Mouse (Mus musculus): Measurements from ENCODE around the gene Spg7.
"Not testable (repeated sequence)": the region's sequence is repeated elsewhere in the genome, so short reads cannot be mapped to it uniquely, and the experiment has no call there.

Gene Spg7

GRCm38 (mm10) chr8:123062721-123063120 lies at the start of gene Spg7:
Gene Spg7 (plus strand): TSS chr8:123062942.
- DNase-seq = no peak

- no peak for DNase-seq
These were observed 48.3 kb upstream of the Spg7 start for GRCm38 (mm10) chr8:123014429-123014828.

- DNase-seq = no peak
These were observed 47.7 kb upstream of the Spg7 start for GRCm38 (mm10) chr8:123015074-123015473.

GRCm38 (mm10) chr8:123017143-123017542 lies 45.6 kb upstream of the Spg7 start:
- DNase-seq = no peak

GRCm38 (mm10) chr8:123018484-123019164 lies 44.1 kb upstream of the Spg7 start:
- DNase-seq = no peak

GRCm38 (mm10) chr8:123020084-123020483 lies 42.7 kb upstream of the Spg7 start:
- DNase-seq = no peak

DNA sequence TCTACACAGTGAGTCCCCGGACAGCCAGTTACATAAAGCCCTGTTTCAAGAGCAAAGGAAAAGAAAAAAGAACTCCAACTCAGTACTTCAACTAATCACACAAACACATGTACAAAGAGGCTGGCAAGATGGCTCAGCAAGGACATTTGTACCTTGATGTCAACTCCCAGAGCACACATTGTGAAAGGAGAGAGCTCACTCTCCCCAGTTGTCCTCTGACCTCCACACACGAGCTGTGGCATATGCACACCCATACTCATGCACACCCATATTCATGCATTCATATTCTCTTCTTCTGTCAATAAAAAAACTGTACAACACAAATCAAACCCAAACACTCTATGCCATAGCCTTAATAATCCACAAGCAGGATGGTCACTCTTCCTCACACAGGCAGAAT lies 41.9 kb upstream of the Spg7 start:
- no peak for DNase-seq

DNA sequence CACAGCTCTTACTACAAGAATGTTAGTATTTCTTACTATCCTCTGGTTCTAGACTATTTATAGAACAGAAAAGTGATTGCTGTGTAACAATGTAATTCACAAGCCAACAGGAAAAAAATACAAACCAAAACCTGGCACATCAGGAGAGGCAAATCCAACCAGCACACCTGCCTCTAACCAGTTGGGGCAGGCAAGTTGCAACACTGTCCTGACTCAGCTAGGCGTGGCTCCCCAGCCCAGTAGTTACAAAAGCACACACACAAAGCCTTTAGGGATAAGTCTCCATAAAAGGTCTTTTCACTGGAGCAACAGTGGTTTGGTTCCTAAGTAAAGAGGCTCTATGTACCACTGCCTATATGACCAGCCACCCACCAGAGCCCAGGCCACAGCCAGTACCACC lies 41.5 kb upstream of the Spg7 start:
- peak; percentile 38 for DNase-seq

DNA sequence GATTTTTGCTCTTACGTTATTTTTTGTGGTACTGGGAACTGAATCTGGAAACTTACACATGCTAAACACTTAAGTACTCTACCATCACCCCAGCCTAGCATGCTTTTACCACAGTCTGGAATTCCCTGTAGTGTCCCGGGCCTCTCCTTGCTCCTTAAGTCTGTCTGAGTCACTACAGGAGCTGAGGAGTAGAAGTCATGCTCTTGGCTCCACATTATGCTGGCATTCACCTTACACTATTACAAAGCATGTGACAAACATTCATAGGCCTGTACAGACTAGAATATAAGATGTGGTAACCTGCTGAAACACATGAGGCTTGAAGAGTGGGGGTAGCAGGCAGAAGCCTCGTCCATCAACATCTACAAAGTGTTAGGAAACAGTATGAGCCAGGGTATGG lies 40.0 kb upstream of the Spg7 start:
- DNase-seq = no peak

DNA sequence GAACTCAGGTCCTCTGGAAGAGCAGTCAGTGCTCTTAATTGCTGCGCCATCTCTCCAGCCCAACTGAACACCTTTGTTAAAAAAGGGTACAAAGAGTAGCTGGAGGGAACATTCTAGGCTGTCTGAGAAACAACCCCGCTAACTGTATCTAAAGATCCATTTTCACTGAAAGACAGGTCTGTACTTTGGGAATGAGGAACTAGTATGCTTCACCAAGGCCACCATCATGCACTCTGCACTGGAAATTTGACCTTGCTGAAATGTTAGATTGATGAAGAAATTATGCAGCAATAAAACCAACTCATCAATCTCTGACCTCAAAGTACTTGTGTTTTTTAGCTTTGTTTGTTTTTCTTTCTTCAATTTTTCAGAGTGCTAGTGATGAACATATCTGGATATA lies 38.5 kb upstream of the Spg7 start:
- no peak for DNase-seq

GRCm38 (mm10) chr8:123025951-123026351 lies 36.8 kb upstream of the Spg7 start:
- DNase-seq = no peak

- no peak for DNase-seq
These were observed 35.0 kb upstream of the Spg7 start for GRCm38 (mm10) chr8:123027786-123028185.

- DNase-seq = not testable (repeated sequence)
These were observed 32.7 kb upstream of the Spg7 start for GRCm38 (mm10) chr8:123030091-123030490.

GRCm38 (mm10) chr8:123031321-123031978 lies 31.3 kb upstream of the Spg7 start:
- DNase-seq = no peak

GRCm38 (mm10) chr8:123032730-123033129 lies 30.0 kb upstream of the Spg7 start:
- DNase-seq = no peak

GRCm38 (mm10) chr8:123033431-123033830 lies 29.3 kb upstream of the Spg7 start:
- no peak for DNase-seq

GRCm38 (mm10) chr8:123034171-123034570 lies 28.6 kb upstream of the Spg7 start:
- no peak for DNase-seq

GRCm38 (mm10) chr8:123036956-123037355 lies 25.8 kb upstream of the Spg7 start:
- DNase-seq = no peak

- DNase-seq = no peak
These were observed 25.3 kb upstream of the Spg7 start for GRCm38 (mm10) chr8:123037487-123037886.

DNA sequence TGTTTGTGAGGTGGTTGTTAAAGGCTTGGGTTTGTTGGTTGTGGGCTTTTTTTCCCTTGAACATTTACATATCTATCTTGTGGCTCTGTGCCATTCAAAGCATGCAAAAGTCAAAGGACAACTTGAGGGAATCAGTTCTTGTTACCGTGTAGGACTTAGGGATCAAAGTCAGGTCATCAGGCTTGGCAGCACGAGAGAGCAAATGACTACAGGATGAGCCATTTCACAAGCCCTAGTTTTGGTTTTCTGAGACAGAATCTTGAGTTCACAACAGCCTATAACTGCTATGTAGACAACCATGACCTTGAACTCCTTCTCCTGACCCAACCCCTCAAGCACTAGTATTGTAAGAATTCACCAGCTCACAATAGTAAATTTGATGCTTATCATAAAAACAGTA lies 24.4 kb upstream of the Spg7 start:
- DNase-seq = no peak

- DNase-seq = no peak
These were observed 23.2 kb upstream of the Spg7 start for GRCm38 (mm10) chr8:123039376-123040109.

DNA sequence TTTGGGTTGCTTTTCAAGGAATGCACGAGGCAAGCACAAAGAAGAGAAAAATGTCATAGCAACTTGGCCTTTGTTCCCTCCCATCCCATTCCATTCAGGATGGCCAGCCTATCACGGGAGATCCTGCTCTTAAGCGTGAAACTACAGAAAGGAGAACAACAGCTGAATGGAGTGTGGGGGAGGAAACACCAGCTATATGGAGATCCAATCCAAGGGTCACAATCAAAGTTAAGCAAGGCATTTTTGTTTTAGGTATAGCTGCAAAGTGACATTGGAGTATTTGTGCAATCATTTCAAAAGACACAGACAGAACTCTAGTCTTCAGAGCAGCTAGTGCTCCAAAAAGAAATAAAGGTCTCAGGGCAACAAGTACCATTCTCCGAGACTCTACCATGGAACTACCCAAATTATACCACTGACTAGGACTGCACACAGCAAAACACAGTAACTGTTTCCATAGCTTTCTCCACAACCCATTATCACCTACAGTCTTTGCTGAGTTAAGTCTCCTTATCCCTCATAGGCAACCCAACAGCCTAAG lies 22.6 kb upstream of the Spg7 start:
- peak; percentile 45 for DNase-seq

DNA sequence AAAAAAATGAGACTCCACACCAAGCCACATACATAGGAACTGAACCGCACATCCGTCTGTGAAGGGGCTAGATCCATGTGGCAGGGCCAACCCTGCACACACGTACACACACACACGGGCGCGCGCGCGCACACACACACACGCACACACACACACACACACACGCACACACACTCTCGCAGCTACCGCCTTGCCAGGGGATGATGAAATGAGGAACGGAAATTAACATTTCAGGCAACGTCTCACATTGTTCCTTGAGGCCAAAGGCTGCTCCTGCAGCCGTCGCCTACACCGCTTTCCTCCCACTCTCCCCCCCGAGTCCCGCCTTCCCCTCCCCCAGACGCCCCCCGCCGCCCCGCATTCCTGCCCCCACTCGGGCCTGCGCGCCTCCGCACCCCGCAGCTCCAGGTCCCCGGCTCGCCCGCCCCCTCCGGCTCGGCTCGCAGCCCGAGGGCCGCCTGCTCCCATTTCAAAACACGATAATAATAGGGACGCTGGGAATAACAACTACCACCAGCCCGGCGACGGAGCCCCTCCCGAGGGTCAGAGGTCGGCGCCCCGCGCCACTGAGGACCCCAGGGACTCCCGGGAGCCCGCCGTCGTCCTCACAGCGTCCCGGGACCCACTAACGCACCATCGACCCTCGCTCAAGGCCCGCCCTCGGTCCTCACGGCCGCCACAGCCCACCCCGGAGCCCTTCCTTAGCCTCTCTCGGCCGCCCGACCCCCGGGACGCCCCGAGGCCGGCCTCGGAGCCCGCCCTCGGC lies 21.6 kb upstream of the Spg7 start:
- DNase-seq = peak; percentile 74
